Mouse (Mus musculus): ENCODE data around the gene Galntl6.

GRCm38 (mm10) chr8:58023426-58024176, 888.8 kb downstream of the Galntl6 start:
- TF ChIP-seq GATA1 (IDR thresholded peaks at IDR 0.05; ENCODE audit: low read length), result no peak
- no peak for TF ChIP-seq TAL1 (IDR thresholded peaks at IDR 0.05; ENCODE audit: low read length)
